Mouse (Mus musculus) heart, postnatal 10 days (tissue): ENCODE measurements at regions not wholly inside any gene's neighbourhood (a gene's known extent, or its start where the extent isn't known, plus 50 kb on each side); places are given as distances from the start of the nearest gene placed in this dataset.

ENCODE experiments used
- DNase-seq, 2 experiments: peaks; one replicate each; pipeline ENCODE4 v3.0.0; 2021
- intact Hi-C: fragments of 180-260 bp; cut with DNase I; formaldehyde crosslinking; loops from one replicate; pipeline ENCODE4 v1.15.1; 2025

DNA sequence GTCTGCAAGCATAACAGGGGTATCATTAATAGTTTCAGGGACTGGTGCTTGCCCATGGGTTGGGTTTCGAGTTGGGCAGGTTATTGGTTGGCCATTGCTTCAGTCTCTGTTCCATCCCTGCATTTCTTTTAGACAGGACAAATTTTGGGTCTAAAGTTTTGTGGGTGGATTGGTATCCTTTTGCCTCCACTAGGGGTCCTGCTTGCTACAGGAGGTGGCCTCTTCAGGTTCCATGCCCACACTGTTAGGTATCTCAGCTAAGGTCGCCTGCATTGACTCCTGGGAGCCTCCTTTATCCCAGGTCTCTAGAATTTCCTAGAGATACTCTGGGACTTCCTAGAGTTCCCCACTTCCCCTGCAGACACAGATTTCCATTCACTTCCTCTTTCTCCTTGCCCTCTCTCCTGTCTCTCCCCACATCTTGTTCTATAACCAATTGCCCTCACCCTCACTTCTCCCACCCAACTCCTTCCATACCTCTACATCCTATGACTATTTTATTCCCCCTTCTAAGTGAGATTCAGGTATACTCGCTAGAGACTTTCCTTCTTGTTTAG lies 278.2 kb downstream of the 1700017N19Rik start:
- intact Hi-C loops: no loop called here
- DNase-seq: no peak

- DNase-seq: no peak
- intact Hi-C loops: no loop called here
Observed at GRCm38 (mm10) chr10:100882584-100882983, 292.3 kb downstream of the 1700017N19Rik start.

DNA sequence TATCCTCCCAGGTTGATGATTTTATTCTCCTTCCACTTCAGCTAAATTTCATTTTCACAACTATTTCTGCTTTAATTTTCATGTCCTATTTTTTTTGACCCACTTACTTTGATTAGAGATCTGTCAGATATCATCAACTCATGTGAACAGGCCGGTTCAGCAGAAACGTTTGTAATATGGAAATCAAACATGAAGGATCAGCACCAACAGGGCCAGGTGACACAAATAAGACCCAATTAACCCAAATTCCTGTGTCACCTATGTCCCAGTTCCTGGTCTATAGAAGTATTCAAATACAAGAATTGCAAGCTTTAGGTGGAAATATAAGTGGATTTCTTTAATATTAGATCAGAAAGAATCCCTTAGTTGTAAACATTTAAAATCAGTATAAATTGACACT lies 332.7 kb downstream of the 1700017N19Rik start:
- intact Hi-C loops: no loop called here

GRCm38 (mm10) chr10:100927086-100927485 lies 336.8 kb downstream of the 1700017N19Rik start:
- intact Hi-C loops: no loop called here
- DNase-seq: no peak

More for the DNA sequence above, 332.7 kb downstream of the 1700017N19Rik start:
- no peak for DNase-seq

GRCm38 (mm10) chr10:100931739-100932138 lies 341.5 kb downstream of the 1700017N19Rik start:
- no peak for DNase-seq
- intact Hi-C loops: no loop called here

DNA sequence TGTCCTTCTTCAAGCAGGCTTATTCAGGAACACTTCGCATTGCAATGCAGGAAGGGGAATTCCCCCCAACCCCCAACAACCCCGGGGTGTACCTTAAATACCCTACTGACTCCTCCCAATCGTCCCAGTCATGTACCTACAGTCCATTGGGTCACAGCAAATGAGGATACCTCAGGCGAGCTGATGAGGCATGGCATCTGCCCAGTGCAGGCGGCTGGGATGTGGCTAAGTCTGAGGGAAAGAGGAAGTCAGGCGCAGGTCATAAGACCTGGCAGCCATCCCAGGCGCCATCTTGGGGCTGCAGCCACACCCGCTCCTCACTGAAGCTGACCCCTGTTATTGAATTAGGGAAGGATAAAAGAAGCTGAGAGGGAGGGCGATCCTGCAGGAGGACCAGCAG lies 368.1 kb downstream of the 1700017N19Rik start:
- DNase-seq: no peak
- intact Hi-C loops: no loop called here

DNA sequence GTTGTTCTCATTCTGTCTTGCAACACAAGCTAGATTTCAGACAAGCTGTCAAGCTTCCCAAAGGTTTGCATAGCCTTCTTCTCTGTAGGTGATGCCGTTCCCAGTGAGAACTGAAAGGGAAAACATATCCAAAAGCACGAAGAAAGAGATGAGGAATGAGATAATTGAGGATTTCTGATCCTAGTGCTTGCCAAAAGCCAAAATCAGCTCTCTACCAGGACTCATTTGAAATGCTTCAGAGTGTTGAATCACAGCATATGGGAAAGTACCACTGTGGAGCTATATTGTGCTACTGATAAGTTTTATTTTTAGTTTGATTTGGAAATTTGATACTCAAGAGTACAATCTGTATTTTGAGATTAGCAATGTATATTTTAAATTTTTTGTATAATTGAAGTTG lies 413.2 kb downstream of the 1700017N19Rik start:
- intact Hi-C loops: no loop called here
- DNase-seq: no peak

- intact Hi-C loops: no loop called here
- DNase-seq: no peak
Observed at GRCm38 (mm10) chr10:101004687-101005086, 414.4 kb downstream of the 1700017N19Rik start.

GRCm38 (mm10) chr10:101015416-101015815 lies 425.1 kb downstream of the 1700017N19Rik start:
- intact Hi-C loops: no loop called here
- no peak for DNase-seq

DNA sequence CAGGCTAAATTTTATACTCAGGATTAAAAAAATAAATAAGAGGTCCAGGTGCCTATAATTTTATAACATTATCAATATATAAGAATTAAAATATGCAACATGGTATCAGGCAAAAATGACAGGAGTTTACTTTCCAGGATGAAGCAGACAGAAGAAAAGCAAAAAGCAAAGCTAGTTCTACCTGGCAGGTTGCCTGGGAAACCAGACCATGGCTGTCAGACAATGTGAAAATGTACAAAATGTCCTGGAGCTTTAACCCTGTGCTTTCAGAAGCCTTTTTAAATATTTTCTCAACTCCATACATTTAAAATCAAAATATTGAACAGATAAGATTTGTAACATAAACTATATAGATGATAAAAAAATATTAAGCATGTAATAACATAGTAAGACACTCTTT lies 448.3 kb downstream of the 1700017N19Rik start:
- intact Hi-C loops: no loop called here
- DNase-seq: no peak

DNA sequence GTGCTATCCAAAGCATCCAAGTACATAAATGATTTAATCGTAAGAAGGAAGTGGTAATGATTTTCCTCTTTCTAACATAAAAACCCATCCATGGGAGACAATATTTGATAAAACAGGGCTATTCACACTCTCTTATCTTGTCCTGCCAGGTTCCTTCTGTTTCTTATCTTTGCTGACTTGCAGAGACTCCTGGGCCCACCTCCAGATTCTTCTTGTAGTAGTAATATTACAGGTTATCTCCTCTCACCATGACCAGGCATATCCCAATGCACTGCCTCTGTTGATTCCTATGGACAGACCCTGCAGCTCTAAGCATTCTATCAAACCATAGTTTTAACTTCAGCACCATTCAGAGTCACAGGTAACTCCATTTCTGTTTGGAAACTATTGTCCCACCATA lies 448.8 kb downstream of the 1700017N19Rik start:
- intact Hi-C loops: no loop called here
- no peak for DNase-seq
